Mouse (Mus musculus) CH12.LX (cell line): ENCODE measurements around the gene Rassf8. TPM values are rescaled to one million over a fixed set of nuclear protein-coding genes. Genes with fewer than 3 reads are reported as not detected.

ENCODE experiments used
- DNase-seq: peaks from one replicate; pipeline ENCODE4 v3.0.0-alpha.2; 2013; ENCODE audit errors: extremely low read depth
- H3K27ac ChIP-seq: 2 replicates; pipeline ENCODE4 v1.5.1; 2012; ENCODE audit warnings: low read depth, mild to moderate bottlenecking, control low read depth, moderate library complexity; ENCODE audit not compliant: insufficient read depth
- H3K27me3 ChIP-seq: replicated peaks from 2 replicates; pipeline ENCODE3; 2012; ENCODE audit warnings: inconsistent platforms
- H3K36me3 ChIP-seq, 2 experiments: replicated peaks in 1 of 2; 2 replicates each; pipeline versions ENCODE3 to v1.6.1; 2012; ENCODE audit warnings: inconsistent platforms in 1 of 2, low read length in 1 of 2, mild to moderate bottlenecking in 1 of 2, mixed read lengths in 1 of 2, moderate library complexity in 1 of 2; ENCODE audit not compliant: control insufficient read depth in 1 of 2, insufficient read depth in 1 of 2
- H3K4me1 ChIP-seq, 2 experiments: 2 replicates each; pipeline ENCODE4 v1.6.1; 2012; ENCODE audit warnings: inconsistent platforms in 1 of 2, moderate library complexity in 1 of 2; ENCODE audit not compliant: insufficient read depth in 2 of 2, control insufficient read depth in 1 of 2
- H3K4me2 ChIP-seq: 2 replicates; pipeline ENCODE4 v1.6.1; 2012; ENCODE audit warnings: low read depth, mild to moderate bottlenecking, control low read depth; ENCODE audit not compliant: poor library complexity, insufficient read depth, severe bottlenecking
- H3K4me3 ChIP-seq, 3 experiments: fragments of 150-350 bp in 1 of 3; sonication (generic) in 1 of 3; replicated peaks in 1 of 3; 2 replicates each; pipeline versions ENCODE3 to v1.5.1; 2011 to 2012; ENCODE audit warnings: low read depth in 2 of 3, low read length in 2 of 3, mild to moderate bottlenecking in 2 of 3, moderate library complexity in 2 of 3, control low read depth in 1 of 3, improper control_type of control experiment in 1 of 3, inconsistent platforms in 1 of 3, mixed read lengths in 1 of 3; ENCODE audit not compliant: poor library complexity in 1 of 3
- H3K79me2 ChIP-seq: replicated peaks from 2 replicates; pipeline ENCODE4 v1.6.1; 2012; ENCODE audit warnings: mild to moderate bottlenecking, moderate library complexity; ENCODE audit not compliant: control insufficient read depth, poor library complexity, insufficient read depth, severe bottlenecking; ENCODE audit errors: extremely low read depth
- H3K9ac ChIP-seq: 2 replicates; pipeline ENCODE4 v1.6.1; 2012; ENCODE audit warnings: low read depth, mild to moderate bottlenecking, control low read depth, moderate library complexity; ENCODE audit not compliant: insufficient read depth
- H3K9me3 ChIP-seq: replicated peaks from 2 replicates; pipeline ENCODE3; 2012; ENCODE audit warnings: low read length, inconsistent platforms, mixed read lengths
- CHD1 ChIP-seq: IDR thresholded peaks from 2 replicates; pipeline ENCODE4 v1.6.1; 2012; ENCODE audit warnings: low read depth, low read length, improper control_type of control experiment, inconsistent platforms
- CTCF ChIP-seq, 2 experiments: IDR thresholded peaks in 1 of 2; conservative IDR thresholded peaks in 1 of 2; 2 replicates each; pipeline ENCODE4 v1.5.1; 2011 to 2012; ENCODE audit warnings: low read depth in 2 of 2, low read length in 2 of 2, improper control_type of control experiment in 1 of 2, inconsistent platforms in 1 of 2, mild to moderate bottlenecking in 1 of 2, moderate library complexity in 1 of 2
- E2F4 ChIP-seq: IDR thresholded peaks from 2 replicates; pipeline ENCODE4 v1.6.1; 2011; ENCODE audit warnings: low read depth, low read length, improper control_type of control experiment; ENCODE audit not compliant: insufficient replicate concordance
- ELF1 ChIP-seq: IDR thresholded peaks from 2 replicates; pipeline ENCODE4 v1.6.1; 2014; ENCODE audit warnings: low read depth, mild to moderate bottlenecking, inconsistent platforms, low read length, improper control_type of control experiment
- ETS1 ChIP-seq: conservative IDR thresholded peaks from 2 replicates; pipeline ENCODE4 v1.6.1; 2012; ENCODE audit warnings: low read depth, mild to moderate bottlenecking, inconsistent platforms, low read length, improper control_type of control experiment, moderate library complexity
- HCFC1 ChIP-seq: IDR thresholded peaks from 2 replicates; pipeline ENCODE4 v1.6.1; 2012; ENCODE audit warnings: low read depth, mild to moderate bottlenecking, inconsistent platforms, low read length, improper control_type of control experiment
- IRF4 ChIP-seq: IDR thresholded peaks from 2 replicates; pipeline ENCODE4 v1.6.1; 2014; ENCODE audit warnings: low read depth, mild to moderate bottlenecking, inconsistent platforms, low read length, improper control_type of control experiment
- MAFK ChIP-seq: IDR thresholded peaks from 2 replicates; pipeline ENCODE4 v1.6.1; 2011; ENCODE audit warnings: low read length, improper control_type of control experiment; ENCODE audit not compliant: insufficient replicate concordance
- MEF2A ChIP-seq: IDR thresholded peaks from 2 replicates; pipeline ENCODE4 v1.6.1; 2014; ENCODE audit warnings: low read depth, mild to moderate bottlenecking, inconsistent platforms, low read length, improper control_type of control experiment, borderline replicate concordance
- MYC ChIP-seq: IDR thresholded peaks from 2 replicates; pipeline ENCODE4 v1.6.1; 2011; ENCODE audit warnings: low read depth, mild to moderate bottlenecking, improper control_type of control experiment, low read length
- NRF1 ChIP-seq: IDR thresholded peaks from 2 replicates; pipeline ENCODE4 v1.6.1; 2014; ENCODE audit warnings: low read depth, mild to moderate bottlenecking, inconsistent platforms, low read length, improper control_type of control experiment, moderate library complexity
- POLR2A ChIP-seq: IDR thresholded peaks from 2 replicates; pipeline ENCODE4 v1.6.1; 2011; ENCODE audit warnings: low read depth, mild to moderate bottlenecking, improper control_type of control experiment, low read length
- POLR2AphosphoS2 ChIP-seq: IDR thresholded peaks from 2 replicates; pipeline ENCODE4 v1.6.1; 2011; ENCODE audit warnings: low read depth, low read length, improper control_type of control experiment
- RAD21 ChIP-seq: IDR thresholded peaks from 2 replicates; pipeline ENCODE4 v1.6.1; 2011; ENCODE audit warnings: low read depth, mild to moderate bottlenecking, low read length, improper control_type of control experiment, moderate library complexity
- SIN3A ChIP-seq: IDR thresholded peaks from 2 replicates; pipeline ENCODE4 v1.6.1; 2012; ENCODE audit warnings: low read length, improper control_type of control experiment, inconsistent platforms
- SMC3 ChIP-seq: IDR thresholded peaks from 2 replicates; pipeline ENCODE4 v1.6.1; 2011; ENCODE audit warnings: low read depth, low read length, improper control_type of control experiment
- TBP ChIP-seq: conservative IDR thresholded peaks from 2 replicates; pipeline ENCODE4 v1.6.1; 2011; ENCODE audit warnings: low read depth, low read length, improper control_type of control experiment
- UBTF ChIP-seq: IDR thresholded peaks from 2 replicates; pipeline ENCODE4 v1.6.1; 2012; ENCODE audit warnings: low read depth, mild to moderate bottlenecking, inconsistent platforms, low read length, improper control_type of control experiment, moderate library complexity
- USF2 ChIP-seq: conservative IDR thresholded peaks from 2 replicates; pipeline ENCODE4 v1.6.1; 2011; ENCODE audit warnings: low read depth, low read length, improper control_type of control experiment
- ZC3H11A ChIP-seq: IDR thresholded peaks from 2 replicates; pipeline ENCODE4 v1.6.1; 2012; ENCODE audit warnings: low read depth, mild to moderate bottlenecking, inconsistent platforms, low read length, improper control_type of control experiment
- ZKSCAN1 ChIP-seq: IDR thresholded peaks from 2 replicates; pipeline ENCODE4 v1.6.1; 2012; ENCODE audit warnings: low read depth, inconsistent platforms, low read length, improper control_type of control experiment, borderline replicate concordance
- ZNF384 ChIP-seq: IDR thresholded peaks from 2 replicates; pipeline ENCODE4 v1.6.1; 2012; ENCODE audit warnings: low read depth, low read length, improper control_type of control experiment, inconsistent platforms
- dilution Hi-C: fragments of 300-500 bp; cut with MboI; formaldehyde crosslinking; loops from 2 replicates; pipeline ENCODE4 v1.14.3; 2020; ENCODE audit warnings: low sequenced_read_pairs; ENCODE audit not compliant: extremely low pct_unique_long_range_greater_than_20kb, extremely low pct_ligation_motif_present
- in situ Hi-C: fragments of 300-500 bp; cut with MboI; formaldehyde crosslinking; loops from 3 replicates; pipeline ENCODE4 v1.14.3; 2019; ENCODE audit warnings: low sequenced_read_pairs, low pct_ligation_motif_present, low pct_unique_long_range_greater_than_20kb, mixed read lengths
- polyA plus RNA-seq: library from polyadenylated mRNA; unstranded; fragments of >175 nt; gene quantifications from 2 replicates; pipeline ENCODE4 v1.2.1, GENCODE M21; 2012; ENCODE audit warnings: low read depth; ENCODE audit not compliant: insufficient read length
- total RNA-seq, 2 experiments: library from RNA; depleted of rRNA; stranded (reverse); fragments of 300-350 nt in 1 of 2; fragments of >200 nt in 1 of 2; gene quantifications; 2 replicates each; pipeline ENCODE4 v1.2.3; 2012 to 2014

The Rassf8 gene
- total and polyA plus RNA-seq, 3 experiments, result 0.34 to 0.59 (median 0.48) TPM

DNA sequence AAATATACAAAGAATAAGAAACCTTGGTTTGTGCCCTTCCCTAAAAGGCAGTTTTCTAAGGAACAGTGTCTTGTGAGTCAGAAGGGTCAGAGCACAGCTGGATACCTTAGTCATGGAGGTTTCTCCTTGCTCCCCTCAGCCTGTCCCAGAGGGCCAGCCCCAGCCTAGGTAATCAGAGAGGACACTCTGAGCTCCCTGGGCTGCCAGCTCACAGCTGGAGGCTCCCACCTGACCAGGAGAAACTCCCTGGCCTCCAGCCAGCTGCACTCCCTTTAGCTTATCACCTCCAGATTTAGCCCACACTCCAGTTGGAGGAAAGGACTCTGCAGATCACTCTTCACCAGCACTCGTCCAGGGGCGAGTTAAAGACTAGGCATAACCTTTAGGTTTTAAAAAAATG is 104.2 kb downstream of the Rassf8 start (continued):
- peak; percentile 77 for TF ChIP-seq ETS1
- no peak for TF ChIP-seq ZNF384
- TF ChIP-seq USF2, result no peak
- no peak for TF ChIP-seq CTCF (conservative IDR thresholded peaks at IDR 0.05 in 1 of 2, IDR thresholded peaks at IDR 0.05 in 1 of 2; ENCODE audit: low read depth in 2 of 2, low read length in 2 of 2)
- TF ChIP-seq HCFC1, result no peak
- TF ChIP-seq TBP, result no peak
- TF ChIP-seq MAFK, result no peak
- no peak for TF ChIP-seq IRF4
- TF ChIP-seq SIN3A, result no peak
- TF ChIP-seq RAD21, result no peak
- TF ChIP-seq POLR2A, result no peak
- TF ChIP-seq CHD1, result no peak
- TF ChIP-seq ZKSCAN1, result no peak
- no peak for TF ChIP-seq SMC3
- no peak for TF ChIP-seq ELF1
- no peak for TF ChIP-seq UBTF
- TF ChIP-seq MYC, result no peak

DNA sequence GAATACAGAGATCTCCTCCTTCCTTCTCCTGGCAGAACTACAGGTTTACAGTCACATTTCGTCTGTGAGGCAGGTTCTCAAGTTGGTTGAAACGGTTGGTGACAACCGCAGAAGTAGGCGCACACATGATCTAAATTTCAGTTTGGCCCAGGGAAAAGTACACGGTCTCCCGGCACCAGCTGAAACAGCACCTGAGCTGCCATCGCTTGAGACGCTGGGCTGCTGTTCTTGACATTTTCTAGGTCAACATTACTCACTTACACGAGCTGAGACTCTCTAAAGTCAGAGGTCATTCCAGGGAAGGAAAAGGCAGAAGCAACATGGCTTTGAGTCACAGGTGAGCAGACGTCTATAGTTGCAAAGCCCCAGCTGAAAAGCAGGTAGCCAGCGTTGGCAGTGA is 105.4 kb downstream of the Rassf8 start:
- Histone ChIP-seq H3K36me3 (peaks cover 0 to 19% of the 10 kb centered on the region in 2 experiments), H3K9me3 (no peaks in the 10 kb centered on the region), H3K27ac (no peak overlapping the region), H3K4me2 (no peak overlapping the region), H3K27me3 (no peaks in the 10 kb centered on the region), H3K4me3 (no peak overlapping the region), H3K9ac (no peak overlapping the region), H3K79me2 (no peaks in the 10 kb centered on the region; the same call in 1 of the 2 replicates), H3K4me1 (peaks cover 27 to 89% of the 10 kb centered on the region in 2 experiments)
- in situ Hi-C loops, result no loop called here
- no peak for TF ChIP-seq E2F4
- no peak for TF ChIP-seq RAD21
- TF ChIP-seq POLR2AphosphoS2, result no peak
- no peak for TF ChIP-seq ZC3H11A
- no peak for TF ChIP-seq NRF1
- no peak for TF ChIP-seq HCFC1
- TF ChIP-seq MYC, result no peak
- DNase-seq, result no peak
- dilution Hi-C loops, result no loop called here

DNA sequence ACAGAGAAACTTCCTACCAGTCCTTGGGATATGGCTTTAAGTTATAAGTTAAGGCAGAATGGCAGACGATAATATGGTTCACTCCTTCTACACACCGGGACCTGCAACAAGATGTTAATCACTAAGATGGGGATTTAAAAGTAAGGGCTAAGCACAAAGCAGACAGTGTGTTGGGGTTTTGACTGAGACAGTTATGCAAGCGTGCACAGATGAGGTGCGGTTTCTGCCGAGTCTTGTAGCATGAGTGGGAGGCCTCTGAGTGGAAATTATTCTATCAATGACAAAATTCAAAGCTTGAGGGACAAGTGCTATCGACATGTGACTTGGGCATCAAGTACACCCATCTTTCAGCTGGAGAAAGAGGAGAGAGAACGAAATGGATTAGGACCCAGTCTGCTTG is 106.2 kb downstream of the Rassf8 start:
- TF ChIP-seq USF2 (no peak), POLR2A (no peak), SIN3A (no peak), MEF2A (no peak), ETS1 (no peak)

More for the DNA sequence above, 106.2 kb downstream of the Rassf8 start:
- no peak overlapping the region for H3K4me2 ChIP-seq
- in situ Hi-C loops (no loop called here), dilution Hi-C loops (no loop called here)
- H3K4me3 ChIP-seq, result no peak overlapping the region
- H3K9ac ChIP-seq, result no peak overlapping the region
- no peaks in the 10 kb centered on the region for H3K27me3 ChIP-seq
- peaks cover 7% of the 10 kb centered on the region for H3K79me2 ChIP-seq
- H3K4me1 ChIP-seq, result peaks cover 28 to 89% of the 10 kb centered on the region in 2 experiments
- no peak overlapping the region for H3K27ac ChIP-seq
- H3K9me3 ChIP-seq, result no peaks in the 10 kb centered on the region
- peaks cover 2 to 25% of the 10 kb centered on the region in 2 experiments for H3K36me3 ChIP-seq
- DNase-seq, result no peak
